Mouse (Mus musculus) hindbrain, embryonic 11.5 days (tissue): Measurements from ENCODE around the gene Agmat. TPM values are rescaled to one million over a fixed set of nuclear protein-coding genes. Genes with fewer than 3 reads are reported as not detected.

Experiments used
- ATAC-seq: fragments of 200-750 bp; cut with Nextera tagmentation; 2 replicates; pipeline ENCODE4 v1.8.0; 2017; ENCODE audit warnings: mild to moderate bottlenecking, moderate TSS enrichment, moderate library complexity; ENCODE audit not compliant: low FRiP score
- DNase-seq: peaks from one replicate; pipeline ENCODE4 v3.0.0-alpha.2; 2015; ENCODE audit warnings: low spot score
- H3K27ac ChIP-seq: fragments of 300-500 bp; sonication (generic); 2 replicates; pipeline ENCODE4 v1.5.1; 2014; ENCODE audit warnings: mild to moderate bottlenecking, low read depth, low read length
- H3K27me3 ChIP-seq: fragments of 300-500 bp; sonication (generic); 2 replicates; pipeline ENCODE4 v1.6.1; 2014; ENCODE audit warnings: mild to moderate bottlenecking, low read length, moderate library complexity, mixed read lengths; ENCODE audit not compliant: control insufficient read depth, insufficient read depth
- H3K36me3 ChIP-seq: fragments of 300-500 bp; sonication (generic); 2 replicates; pipeline ENCODE4 v1.6.1; 2014; ENCODE audit warnings: mild to moderate bottlenecking, low read length, moderate library complexity, mixed read lengths; ENCODE audit not compliant: control insufficient read depth, insufficient read depth
- H3K4me1 ChIP-seq: fragments of 300-500 bp; sonication (generic); replicated peaks from 2 replicates; pipeline ENCODE4 v1.6.1; 2014; ENCODE audit warnings: low read length, mixed read lengths; ENCODE audit not compliant: control insufficient read depth, insufficient read depth
- H3K4me2 ChIP-seq: fragments of 300-500 bp; sonication (generic); replicated peaks from 2 replicates; pipeline ENCODE4 v1.6.1; 2014; ENCODE audit warnings: mild to moderate bottlenecking, low read depth, low read length
- H3K4me3 ChIP-seq: fragments of 300-500 bp; sonication (generic); 2 replicates; pipeline ENCODE4 v1.5.1; 2014; ENCODE audit warnings: low read depth, low read length
- H3K9ac ChIP-seq: fragments of 300-500 bp; sonication (generic); 2 replicates; pipeline ENCODE4 v1.6.1; 2014; ENCODE audit warnings: low read depth, low read length
- H3K9me3 ChIP-seq: fragments of 300-500 bp; sonication (generic); 2 replicates; pipeline ENCODE4 v1.6.1; 2016; ENCODE audit warnings: low read length; ENCODE audit not compliant: control insufficient read depth
- WGBS: fragments of 180-500 bp; shearing (Covaris S2); extraction: QIAGEN DNeasy Blood & Tissue Kit; methylation state at CpG from one replicate; pipeline ENCODE4 v1.1.7; 2014; 5-methylcytosine and 5-hydroxymethylcytosine counted together
- polyA plus RNA-seq: library from polyadenylated mRNA; unstranded; fragments of >200 nt; fragmentation: Nextera tagmentation; extraction: Ambion mirVana; gene quantifications from 2 replicates; pipeline ENCODE4 v1.2.1, GENCODE M21; 2014

Agmat gene
- polyA plus RNA-seq, 1 experiment from 2014 or later: not detected

DNA sequence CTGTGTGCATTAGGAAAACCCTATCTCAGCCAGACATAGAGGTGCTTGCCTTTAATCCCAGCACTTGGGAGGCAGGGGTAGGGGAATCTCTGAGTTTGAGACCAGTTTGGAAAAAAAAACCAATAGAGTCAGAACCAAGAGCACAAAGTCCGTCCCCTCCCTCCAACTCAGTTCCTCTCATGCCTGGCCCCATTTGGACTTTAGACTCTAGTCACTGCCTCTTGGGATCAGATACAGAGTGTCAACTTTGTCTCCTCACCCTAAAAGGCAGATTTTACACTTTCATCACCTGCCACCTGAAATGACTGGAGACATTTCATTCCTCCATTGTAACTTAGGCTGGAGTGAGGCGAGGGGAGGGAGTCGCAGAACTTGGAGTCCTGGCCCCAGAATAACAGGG is 17.2 kb upstream of the Agmat start:
- no peak overlapping the region for H3K9ac ChIP-seq
- no peaks in the 10 kb centered on the region for H3K27me3 ChIP-seq
- no peaks in the 10 kb centered on the region for H3K9me3 ChIP-seq
- no peaks in the 10 kb centered on the region for H3K36me3 ChIP-seq
- 85% methylated on average over 3 of the region's 3 CpGs for WGBS
- no peak overlapping the region for H3K4me3 ChIP-seq
- no peaks in the 10 kb centered on the region for H3K4me1 ChIP-seq
- no peak for ATAC-seq
- DNase-seq: no peak
- no peak overlapping the region for H3K27ac ChIP-seq
- H3K4me2 ChIP-seq: no peak overlapping the region

DNA sequence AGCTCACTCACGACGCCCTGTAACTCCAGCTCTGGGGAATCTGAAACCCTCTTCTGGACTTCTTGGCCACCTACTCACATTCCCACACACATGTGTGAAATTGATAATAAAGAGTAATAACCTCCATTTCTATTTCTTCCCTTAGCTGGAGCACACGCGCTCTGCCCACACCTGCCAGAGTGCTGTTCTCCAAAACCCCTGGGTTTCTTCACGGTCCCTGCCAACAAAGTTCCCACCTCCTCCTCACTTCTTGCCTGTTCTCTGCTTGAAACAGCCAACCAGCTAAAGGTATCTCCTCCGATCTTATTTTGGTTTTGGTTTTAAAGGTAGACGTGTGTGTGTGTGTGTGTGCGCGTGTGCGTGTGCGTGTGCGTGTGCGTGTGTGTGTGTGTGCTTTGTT is 16.1 kb upstream of the Agmat start:
- Histone ChIP-seq H3K9ac (no peak overlapping the region), H3K4me3 (no peak overlapping the region), H3K27ac (no peak overlapping the region), H3K36me3 (no peaks in the 10 kb centered on the region), H3K9me3 (no peaks in the 10 kb centered on the region), H3K27me3 (no peaks in the 10 kb centered on the region), H3K4me2 (no peak overlapping the region), H3K4me1 (no peaks in the 10 kb centered on the region)
- WGBS: 87% methylated on average over 13 of the region's 13 CpGs
- ATAC-seq (no peak), DNase-seq (no peak)

DNA sequence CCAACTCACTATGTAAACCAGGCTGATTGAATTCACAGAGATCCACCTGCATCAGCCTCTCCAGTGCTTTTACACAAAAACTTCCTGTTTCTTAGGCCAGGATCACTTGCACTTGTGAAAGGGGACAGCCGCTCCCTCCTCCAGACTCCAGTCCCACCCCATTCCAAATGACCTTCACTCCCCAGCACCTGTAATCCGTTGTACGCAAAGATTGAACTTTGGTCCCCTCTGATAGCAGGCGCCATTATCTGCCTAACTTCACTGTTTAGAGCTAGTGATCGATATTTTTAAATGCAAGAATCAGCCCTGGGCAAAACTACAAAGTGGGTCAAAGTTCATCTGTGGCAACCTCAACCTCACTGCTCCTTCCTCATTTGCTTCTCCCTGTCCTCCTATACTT is 14.7 kb upstream of the Agmat start:
- 80% methylated on average over 5 of the region's 5 CpGs for WGBS
- Histone ChIP-seq H3K36me3 (no peaks in the 10 kb centered on the region), H3K9ac (no peak overlapping the region), H3K27ac (no peak overlapping the region), H3K4me2 (no peak overlapping the region), H3K27me3 (no peaks in the 10 kb centered on the region), H3K9me3 (no peaks in the 10 kb centered on the region), H3K4me1 (no peaks in the 10 kb centered on the region), H3K4me3 (no peak overlapping the region)
- no peak for ATAC-seq
- no peak for DNase-seq

DNA sequence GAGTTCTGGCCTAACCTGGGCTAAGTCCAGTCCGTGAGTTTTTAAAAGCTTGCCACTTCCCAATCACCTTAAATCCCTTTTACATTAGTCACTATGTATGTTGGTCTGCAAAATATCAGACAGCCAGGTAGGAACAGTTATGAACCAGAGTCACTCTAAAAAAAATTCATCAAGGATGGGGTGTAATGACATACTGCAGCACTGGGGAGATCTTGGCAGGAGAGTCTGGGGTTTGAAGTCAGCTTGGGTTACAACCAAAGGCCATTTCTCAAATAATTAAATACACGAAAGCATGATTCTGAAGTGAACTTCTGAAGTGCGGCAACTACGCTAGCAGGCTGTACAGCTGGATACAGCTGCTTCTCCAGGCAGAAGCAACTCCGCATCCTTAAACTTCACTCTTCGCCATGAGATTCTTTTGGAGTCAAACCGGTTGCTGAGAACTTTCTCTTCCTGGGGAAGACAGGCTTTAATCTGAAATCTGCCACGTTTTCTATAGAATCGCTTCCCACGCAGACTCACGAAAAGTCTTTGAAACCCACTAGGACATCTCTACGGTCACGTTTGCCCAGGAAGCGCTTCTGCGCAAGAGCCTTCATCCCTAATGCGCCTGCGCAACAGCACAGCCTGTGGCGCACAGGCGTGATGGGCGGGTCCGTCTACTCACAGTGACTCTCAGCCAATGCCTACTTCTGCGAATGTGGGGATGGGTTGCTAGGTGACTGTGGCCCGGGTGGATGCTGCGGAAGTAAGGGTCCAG is 11.8 kb upstream of the Agmat start:
- H3K36me3 ChIP-seq: no peaks in the 10 kb centered on the region
- no peaks in the 10 kb centered on the region for H3K27me3 ChIP-seq
- 7% methylated on average over 24 of the region's 24 CpGs for WGBS
- H3K4me1 ChIP-seq: no peaks in the 10 kb centered on the region
- H3K4me3 ChIP-seq: peak overlapping the region; percentile 34
- peak overlapping the region; percentile 55 for H3K4me2 ChIP-seq
- no peaks in the 10 kb centered on the region for H3K9me3 ChIP-seq
- H3K9ac ChIP-seq: peak overlapping the region; percentile 57
- peak; percentile 93 for DNase-seq
- no peak overlapping the region for H3K27ac ChIP-seq
- peak; percentile 98 for ATAC-seq

DNA sequence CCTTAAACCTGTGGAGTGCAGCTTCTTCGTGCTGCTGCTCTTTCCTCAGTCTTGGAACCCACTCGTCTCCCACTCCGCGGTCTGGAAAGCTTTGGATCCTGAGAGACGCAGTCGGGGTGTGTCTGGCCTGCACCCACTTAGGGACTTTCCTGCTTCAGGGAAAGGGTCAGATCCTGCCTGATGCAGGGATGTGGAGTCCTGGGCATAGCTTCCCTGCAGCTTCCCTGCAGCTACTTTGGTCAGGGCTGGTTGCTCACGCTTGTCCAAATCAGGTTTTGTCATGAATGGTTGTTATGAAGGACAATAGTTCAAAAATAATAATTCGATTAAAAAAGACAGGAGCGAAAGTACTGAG is 11.3 kb upstream of the Agmat start:
- no peaks in the 10 kb centered on the region for H3K9me3 ChIP-seq
- ATAC-seq (no peak), DNase-seq (no peak)
- H3K27ac ChIP-seq: no peak overlapping the region
- no peaks in the 10 kb centered on the region for H3K4me1 ChIP-seq
- no peaks in the 10 kb centered on the region for H3K36me3 ChIP-seq
- peak overlapping the region; percentile 55 for H3K4me2 ChIP-seq
- no peaks in the 10 kb centered on the region for H3K27me3 ChIP-seq
- 24% methylated on average over 9 of the region's 9 CpGs for WGBS
- H3K9ac ChIP-seq: peak overlapping the region; percentile 8; the same call in 1 of the 2 replicates
- peak overlapping the region; percentile 34 for H3K4me3 ChIP-seq

DNA sequence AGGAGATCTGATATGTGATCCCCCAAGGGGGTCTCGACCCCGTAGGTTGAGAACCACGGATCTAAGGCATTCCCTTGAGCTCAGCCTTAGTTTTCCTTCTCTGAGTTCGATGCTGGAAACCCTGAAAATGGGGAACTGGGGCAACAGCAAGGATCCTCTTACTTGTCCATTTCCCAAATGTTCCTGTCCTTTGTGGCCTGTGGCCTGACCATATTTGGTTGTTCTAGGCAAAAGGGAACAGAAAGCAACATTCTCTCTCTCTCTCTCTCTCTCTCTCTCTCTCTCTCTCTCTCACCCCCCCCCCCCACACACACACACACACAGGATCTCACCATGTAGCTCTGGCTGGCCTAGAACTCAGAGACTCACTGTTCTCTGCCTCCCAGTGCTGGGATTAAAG is 9.6 kb upstream of the Agmat start:
- Histone ChIP-seq H3K9me3 (no peaks in the 10 kb centered on the region), H3K36me3 (no peaks in the 10 kb centered on the region), H3K27ac (no peak overlapping the region), H3K9ac (no peak overlapping the region), H3K4me1 (no peaks in the 10 kb centered on the region), H3K27me3 (no peaks in the 10 kb centered on the region), H3K4me2 (no peak overlapping the region), H3K4me3 (no peak overlapping the region)
- no peak for DNase-seq
- ATAC-seq: no peak
- 69% methylated on average over 4 of the region's 4 CpGs for WGBS

DNA sequence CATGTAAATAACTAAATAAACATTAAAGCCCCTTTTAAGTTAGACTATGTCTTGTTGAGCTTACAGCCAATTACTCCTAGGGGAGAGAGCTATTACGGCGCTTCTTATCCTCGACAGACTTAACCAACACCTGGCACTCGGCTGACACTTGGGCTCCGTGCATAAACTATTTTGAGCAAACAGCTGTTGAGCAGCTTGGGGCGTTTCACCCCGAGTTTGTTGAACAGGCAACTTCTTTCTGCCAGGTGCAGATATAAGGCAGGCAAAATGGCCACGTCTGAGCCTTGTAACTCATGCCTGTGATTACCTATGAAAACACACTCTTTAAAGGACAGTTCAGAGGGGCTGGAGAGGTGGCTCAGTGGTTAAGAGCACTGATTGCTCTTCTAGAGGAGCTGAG is 8.5 kb upstream of the Agmat start:
- ATAC-seq: no peak
- no peak overlapping the region for H3K27ac ChIP-seq
- H3K27me3 ChIP-seq: no peaks in the 10 kb centered on the region
- H3K4me3 ChIP-seq: no peak overlapping the region
- WGBS: 75% methylated on average over 8 of the region's 8 CpGs
- no peaks in the 10 kb centered on the region for H3K36me3 ChIP-seq
- no peaks in the 10 kb centered on the region for H3K9me3 ChIP-seq
- H3K4me1 ChIP-seq: no peaks in the 10 kb centered on the region
- no peak overlapping the region for H3K9ac ChIP-seq
- no peak overlapping the region for H3K4me2 ChIP-seq
- no peak for DNase-seq

DNA sequence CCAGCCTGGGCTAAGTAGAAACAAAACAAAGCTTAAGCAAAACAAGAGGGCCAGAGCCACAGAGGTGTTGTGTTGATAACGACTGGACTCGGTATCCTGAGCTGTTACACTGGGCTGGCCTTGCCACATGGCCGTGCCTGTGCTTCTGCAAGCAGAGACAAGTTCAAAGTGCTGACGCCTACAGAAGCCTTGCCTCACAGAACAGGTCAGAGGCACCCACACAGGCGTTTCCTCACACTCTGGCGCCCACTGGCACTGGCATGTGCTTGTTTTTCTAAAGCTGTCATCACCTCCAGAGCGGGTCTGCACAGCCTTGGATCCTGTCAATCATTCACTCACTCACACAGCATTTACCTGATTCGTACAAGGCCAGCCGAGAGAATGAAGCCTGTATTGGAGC is 4.6 kb upstream of the Agmat start:
- H3K4me1 ChIP-seq: no peaks in the 10 kb centered on the region
- WGBS: 61% methylated on average over 9 of the region's 9 CpGs
- no peak overlapping the region for H3K4me2 ChIP-seq
- no peaks in the 10 kb centered on the region for H3K36me3 ChIP-seq
- DNase-seq (no peak), ATAC-seq (no peak)
- no peak overlapping the region for H3K9ac ChIP-seq
- no peaks in the 10 kb centered on the region for H3K27me3 ChIP-seq
- H3K9me3 ChIP-seq: no peaks in the 10 kb centered on the region
- no peak overlapping the region for H3K27ac ChIP-seq
- no peak overlapping the region for H3K4me3 ChIP-seq

DNA sequence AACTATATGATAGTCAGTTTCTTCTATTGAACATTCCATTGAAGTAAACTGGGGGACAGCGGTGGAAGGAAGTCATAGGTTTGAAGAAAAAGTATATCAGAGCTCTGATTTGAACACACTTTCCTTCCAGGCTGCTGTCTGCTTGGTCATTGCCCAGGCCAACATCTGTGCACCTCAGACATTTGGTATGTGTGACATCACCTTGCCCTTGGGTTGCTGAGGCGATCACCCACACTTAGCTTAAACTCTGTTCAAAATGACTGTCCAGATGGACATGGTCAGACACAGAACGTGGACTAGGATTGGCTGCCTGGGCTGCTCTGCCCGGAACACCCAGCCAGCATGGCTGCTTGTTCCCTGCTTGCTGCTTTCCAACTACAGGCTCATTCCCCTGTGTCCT is 4.1 kb upstream of the Agmat start:
- Histone ChIP-seq H3K4me1 (no peaks in the 10 kb centered on the region), H3K9me3 (no peaks in the 10 kb centered on the region), H3K9ac (no peak overlapping the region), H3K36me3 (no peaks in the 10 kb centered on the region), H3K4me2 (no peak overlapping the region), H3K4me3 (no peak overlapping the region), H3K27ac (no peak overlapping the region), H3K27me3 (no peaks in the 10 kb centered on the region)
- DNase-seq: no peak
- no peak for ATAC-seq
- WGBS: 94% methylated on average over 4 of the region's 4 CpGs
